ENCODE assay signal across 9 mouse cellular contexts in genomic region chr5:136664497-136664896, GRCm38 (mm10). TPM values are rescaled to one million over a fixed set of nuclear protein-coding genes. Genes with fewer than 3 reads are reported as not detected.
DNase-seq lines count a peak whose midpoint lies in the region; ATAC-seq and TF ChIP-seq lines count a peak whose summit lies in the region.
"Had no signal": no experiment of that assay in that cellular context is flagged by ENCODE, and none has a peak within 500 bp of the region (broad histone marks: within the 10 kb centered on the region; RNA-seq: fewer than 3 reads in every experiment).

No protein-coding gene starts in this region.

- intact Hi-C loops in left cerebral cortex, postnatal 25 days (cut with DNase I) = loop anchor here (2.0 to 5.0 kb wide), 3 partner anchors 97 to 406 kb away; partner anchors contain the start of gene Cux1

- ATAC-seq in heart, embryonic 11.5 days (replicated peaks; ENCODE audit: insufficient number of reproducible peaks, low FRiP score, low TSS enrichment) = no peak

- H3K9ac ChIP-seq in heart, embryonic 11.5 days (ENCODE audit: low read depth, low read length) = no peak overlapping the region
- H3K9ac ChIP-seq: embryonic facial prominence, embryonic 13.5 days had no signal

- H3K9me3 ChIP-seq in heart, embryonic 11.5 days (replicated peaks; ENCODE audit: control insufficient read depth, low read length) = no peaks in the 10 kb centered on the region
- H3K9me3 ChIP-seq: embryonic facial prominence, embryonic 13.5 days had no signal

- 4% methylated on average over 9 of the region's 9 CpGs for WGBS in heart, embryonic 11.5 days (ENCODE audit: insufficient replicate concordance)

- H3K4me3 ChIP-seq in heart, embryonic 11.5 days (ENCODE audit: low read depth, low read length) = no peak overlapping the region
- H3K4me3 ChIP-seq in embryonic fibroblast, embryonic 13.5 days (ENCODE audit: insufficient read depth, low read length) = no peak overlapping the region
- H3K4me3 ChIP-seq: embryonic facial prominence, embryonic 13.5 days had no signal

- H3K27ac ChIP-seq in heart, embryonic 11.5 days (ENCODE audit: low read depth, low read length) = no peak overlapping the region
- H3K27ac ChIP-seq in embryonic fibroblast, embryonic 13.5 days (ENCODE audit: insufficient read depth, low read length) = no peak overlapping the region
- H3K27ac ChIP-seq: embryonic facial prominence, embryonic 13.5 days had no signal

- H3K4me2 ChIP-seq in heart, embryonic 11.5 days = no peak overlapping the region
- H3K4me2 ChIP-seq: embryonic facial prominence, embryonic 13.5 days had no signal

- H3K4me1 ChIP-seq in heart, embryonic 11.5 days (ENCODE audit: control insufficient read depth, insufficient read depth, low read length) = no peaks in the 10 kb centered on the region
- no peaks in the 10 kb centered on the region for H3K4me1 ChIP-seq in embryonic fibroblast, embryonic 13.5 days (ENCODE audit: control insufficient read depth, insufficient read depth, low read length)
- H3K4me1 ChIP-seq: embryonic facial prominence, embryonic 13.5 days had no signal

- DNase-seq in heart, adult 18-20 months = peak; percentile 55 to 88
- DNase-seq in adrenal gland, postnatal 4 days (ENCODE audit: low spot score in 2 of 2) = peak; percentile 66 to 69
- peak; percentile 70 for DNase-seq in induced T-regulatory cell, adult 2 months (ENCODE audit: low read depth)
- peak; percentile 66 to 67 for DNase-seq in left cerebral cortex, postnatal 25 days (ENCODE audit: low spot score in 2 of 2)
- peak; percentile 72 for DNase-seq in naive thymus-derived CD4-positive, alpha-beta T cell, adult 2 months (ENCODE audit: low read depth)
- DNase-seq in telencephalon, adult 2 months (ENCODE audit: low read depth, low spot score) = peak; percentile 18

- peak; percentile 76 for TF ChIP-seq CTCF in embryonic fibroblast, embryonic 13.5 days (IDR thresholded peaks at IDR 0.05; ENCODE audit: borderline replicate concordance, insufficient read depth, low read length)

- peaks cover 6% of the 10 kb centered on the region for H3K27me3 ChIP-seq in heart, embryonic 11.5 days (ENCODE audit: control insufficient read depth, insufficient read depth, low read length)

- no peaks in the 10 kb centered on the region for H3K36me3 ChIP-seq in heart, embryonic 11.5 days (ENCODE audit: control insufficient read depth, insufficient read depth, low read length)
- H3K36me3 ChIP-seq: embryonic facial prominence, embryonic 13.5 days had no signal

- TF ChIP-seq POLR2A in embryonic fibroblast, embryonic 13.5 days (IDR thresholded peaks at IDR 0.05; ENCODE audit: low read depth, low read length) = no peak

RNA-seq across cellular contexts. Expression of gene Myl10, which starts 28.4 kb away (rescaled TPM):
- not detected for total RNA-seq in heart, adult 18-20 months (2021)
- not detected in 2 replicates for polyA plus RNA-seq in heart, embryonic 11.5 days (2014; fragmentation: Nextera tagmentation; extraction: Ambion mirVana)
- total RNA-seq in adrenal gland, postnatal 4 days (2021) = under 1 TPM in 1 of 2 experiments, not detected in 1; 0.65 TPM
- not detected in 2 replicates for polyA plus RNA-seq in embryonic fibroblast, embryonic 13.5 days (2011; ENCODE audit: insufficient read length, low read depth, missing spikeins)
- not detected for total RNA-seq in left cerebral cortex, postnatal 25 days (2021)
- polyA plus RNA-seq: embryonic facial prominence, embryonic 13.5 days had no signal

Comparison
In these comparisons a context has a peak if more than half of its experiments do, and no peak if none do; other contexts are left out.
1. DNase-seq: peak in every context shown above with its lines; median percentile 72 in naive thymus-derived CD4-positive, alpha-beta T cell, adult 2 months; 72 in heart, adult 18-20 months; 70 in induced T-regulatory cell, adult 2 months; 68 in adrenal gland, postnatal 4 days; 66 in left cerebral cortex, postnatal 25 days; 18 in telencephalon, adult 2 months.